Mouse (Mus musculus) ovary, adult 18-20 months (tissue): ENCODE data around the gene Sec61b.

Experiments used
- DNase-seq: peaks from one replicate; pipeline ENCODE4 v3.0.0; 2022; ENCODE audit warnings: low spot score, mixed read lengths

Sec61b gene

GRCm38 (mm10) chr4:47491243-47491642 lies 16.8 kb downstream of the Sec61b start:
- no peak for DNase-seq

GRCm38 (mm10) chr4:47492311-47493086 lies 18.0 kb downstream of the Sec61b start:
- no peak for DNase-seq

GRCm38 (mm10) chr4:47493456-47493855 lies 19.0 kb downstream of the Sec61b start:
- DNase-seq, result no peak

GRCm38 (mm10) chr4:47494137-47494536 lies 19.7 kb downstream of the Sec61b start:
- no peak for DNase-seq

- DNase-seq, result no peak
Observed at GRCm38 (mm10) chr4:47494686-47495085, 20.2 kb downstream of the Sec61b start.

GRCm38 (mm10) chr4:47497811-47498385 lies 23.4 kb downstream of the Sec61b start:
- no peak for DNase-seq

GRCm38 (mm10) chr4:47499121-47499545 lies 24.7 kb downstream of the Sec61b start:
- DNase-seq, result no peak

DNA sequence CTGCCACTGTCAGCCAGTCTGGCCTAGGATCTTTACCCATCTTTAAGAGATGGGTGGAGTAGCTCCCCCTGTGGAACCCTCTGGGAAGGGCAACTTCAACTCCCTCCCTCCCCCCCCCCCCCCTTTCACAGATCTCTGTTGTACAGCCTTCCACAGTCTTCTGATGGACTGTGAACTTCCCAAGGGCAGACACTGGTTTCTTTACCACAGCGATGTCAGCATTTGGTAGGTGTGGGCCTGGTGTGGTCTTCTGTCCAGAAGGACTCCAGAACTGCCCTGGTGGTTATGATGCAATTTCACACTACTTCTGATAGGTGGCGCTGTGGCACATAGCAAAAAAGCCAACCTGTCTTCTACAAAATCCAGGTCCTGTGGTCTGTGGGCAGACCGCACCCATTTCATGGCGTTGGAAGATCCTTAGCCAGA lies 28.1 kb downstream of the Sec61b start:
- no peak for DNase-seq

- no peak for DNase-seq
Observed at GRCm38 (mm10) chr4:47503045-47503444, 28.6 kb downstream of the Sec61b start.

- DNase-seq, result no peak
Observed at GRCm38 (mm10) chr4:47504841-47505517, 30.5 kb downstream of the Sec61b start.

DNA sequence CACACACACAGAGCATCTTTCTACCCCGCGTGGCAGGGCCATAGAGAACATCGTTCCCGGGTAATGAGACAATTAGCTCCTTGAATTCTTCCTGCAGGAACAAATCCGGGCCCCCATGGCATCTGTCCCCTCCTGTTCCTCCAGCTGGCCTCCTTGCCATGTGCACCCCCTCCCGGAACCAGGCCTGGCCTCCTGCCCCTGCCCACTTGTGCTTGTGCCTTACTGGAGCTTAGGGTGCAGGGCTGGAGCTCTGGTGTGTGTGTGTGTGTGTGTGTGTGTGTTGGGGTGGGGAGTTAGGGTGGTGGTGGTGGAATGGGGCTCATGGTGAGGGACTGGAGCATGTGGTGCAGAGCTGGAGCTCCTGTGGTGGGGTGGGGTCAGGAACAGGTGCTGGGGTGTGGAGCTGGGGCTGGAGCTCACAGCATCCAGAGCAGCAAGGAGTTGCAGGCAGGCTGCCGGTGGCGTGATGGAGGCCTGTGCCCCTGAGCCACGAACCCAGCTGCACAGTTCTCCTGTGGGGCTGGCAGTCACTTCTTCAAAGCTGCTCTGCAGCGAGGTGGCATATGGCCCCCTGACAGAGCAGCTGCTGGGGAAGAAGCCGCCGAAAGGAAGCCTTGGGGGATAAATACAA lies 44.2 kb downstream of the Sec61b start:
- no peak for DNase-seq

DNA sequence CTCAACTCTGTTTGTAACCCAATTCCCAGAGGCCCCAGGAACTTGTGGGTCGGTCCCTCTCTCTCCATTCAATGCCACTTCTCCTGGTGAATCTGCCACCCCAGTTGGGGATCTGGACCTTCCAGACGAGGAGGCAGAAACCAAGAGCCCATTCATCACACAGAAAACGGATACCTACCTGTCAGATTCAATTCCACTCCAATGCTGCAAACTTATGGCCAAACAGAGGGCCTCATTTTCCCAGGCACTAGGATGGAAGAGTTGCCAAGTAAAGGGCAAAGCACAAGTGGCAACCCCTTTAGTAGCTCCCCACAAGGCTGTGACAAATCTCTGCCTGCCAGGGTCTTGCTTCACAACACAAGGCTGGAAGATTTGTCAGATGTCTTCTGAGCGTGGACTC lies 45.6 kb downstream of the Sec61b start:
- no peak for DNase-seq

- DNase-seq, result no peak
Observed at GRCm38 (mm10) chr4:47521884-47522605, 47.6 kb downstream of the Sec61b start.

- DNase-seq, result no peak
Observed at GRCm38 (mm10) chr4:47529866-47530265, 55.4 kb downstream of the Sec61b start.
